Mouse (Mus musculus): ENCODE measurements around the gene Daam1.

DNA sequence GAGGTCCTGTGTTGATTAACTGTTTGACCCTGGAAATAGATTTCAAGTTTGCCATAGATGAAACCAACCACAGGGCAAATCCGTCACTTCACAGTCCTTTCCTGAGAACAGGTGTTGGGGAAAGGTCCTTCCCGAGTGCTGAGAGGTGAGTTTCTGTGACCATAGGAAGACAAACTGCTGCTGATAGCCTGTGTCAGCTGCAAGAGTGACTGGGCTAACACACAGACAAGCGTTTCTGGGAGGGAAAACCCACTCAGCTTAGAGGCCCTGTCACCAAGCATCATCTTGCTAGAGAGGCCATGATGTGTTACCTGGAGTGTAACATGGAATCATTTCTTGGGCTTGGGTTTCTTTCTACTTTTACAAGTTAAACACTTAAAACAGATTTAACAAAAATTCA lies 35.1 kb downstream of the Daam1 start:
- TF ChIP-seq POLR2A (IDR thresholded peaks at IDR 0.05; ENCODE audit: borderline replicate concordance, low read depth, low read length) (no peak), CTCF (IDR thresholded peaks at IDR 0.05; ENCODE audit: low read depth, low read length) (no peak)
